Mouse (Mus musculus): ENCODE data around the gene Parp1. TPM values are rescaled to one million over a fixed set of nuclear protein-coding genes. Genes with fewer than 3 reads are reported as not detected.

Parp1 gene
- 158 and 196 TPM in 2 replicates for polyA plus RNA-seq (2012; rRNA removed)

GRCm38 (mm10) chr1:180568761-180569452, at the start of gene Parp1:
Gene Parp1 (plus strand): TSS chr1:180568924.

GRCm38 (mm10) chr1:180641137-180641517, 72.4 kb downstream of the Parp1 start, which contains the start of gene Lin9:
Gene Lin9 (plus strand): TSS chr1:180641150.

Other genes with a start within 250 kb of the Parp1 start
- 5.6 and 8.7 TPM in 2 replicates for gene Itpkb, start 238.4 kb upstream of the Parp1 start, polyA plus RNA-seq (2012; rRNA removed)
- 0.89 and 1.9 TPM in 2 replicates for gene Stum, start 85.4 kb upstream of the Parp1 start, polyA plus RNA-seq (2012; rRNA removed)
- gene Lin9, start 72.2 kb downstream of the Parp1 start, polyA plus RNA-seq (2012; rRNA removed), result 12.8 and 16.5 TPM in 2 replicates
- 0.05 and 0.10 TPM in 2 replicates for gene Mixl1, start 128.1 kb downstream of the Parp1 start, polyA plus RNA-seq (2012; rRNA removed)
- 31.8 and 43.4 TPM in 2 replicates for gene Acbd3, start 157.1 kb downstream of the Parp1 start, polyA plus RNA-seq (2012; rRNA removed)
- 1,782 and 2,303 TPM in 2 replicates for gene H3f3a, start 245.0 kb downstream of the Parp1 start, polyA plus RNA-seq (2012; rRNA removed)

Data from central nervous system, embryonic 11.5 days (tissue).